Mouse (Mus musculus) adipose tissue, adult 10 weeks (tissue): ENCODE results near the gene Fignl2. TPM values are rescaled to one million over a fixed set of nuclear protein-coding genes. Genes with fewer than 3 reads are reported as not detected.

Experiments used
- polyA plus RNA-seq: library from polyadenylated mRNA; stranded (reverse); fragments of 350-450 nt; fragmentation: Illumina TruSeq; extraction: RNeasy Lipid Tissue Mini Kit (QIAGEN cat#74804); gene quantifications from one replicate; pipeline ENCODE4 v1.2.3, GENCODE M21; 2014; ENCODE audit warnings: low read depth, low replicate concordance

Gene Fignl2
- polyA plus RNA-seq, result 3.7 TPM

DNA sequence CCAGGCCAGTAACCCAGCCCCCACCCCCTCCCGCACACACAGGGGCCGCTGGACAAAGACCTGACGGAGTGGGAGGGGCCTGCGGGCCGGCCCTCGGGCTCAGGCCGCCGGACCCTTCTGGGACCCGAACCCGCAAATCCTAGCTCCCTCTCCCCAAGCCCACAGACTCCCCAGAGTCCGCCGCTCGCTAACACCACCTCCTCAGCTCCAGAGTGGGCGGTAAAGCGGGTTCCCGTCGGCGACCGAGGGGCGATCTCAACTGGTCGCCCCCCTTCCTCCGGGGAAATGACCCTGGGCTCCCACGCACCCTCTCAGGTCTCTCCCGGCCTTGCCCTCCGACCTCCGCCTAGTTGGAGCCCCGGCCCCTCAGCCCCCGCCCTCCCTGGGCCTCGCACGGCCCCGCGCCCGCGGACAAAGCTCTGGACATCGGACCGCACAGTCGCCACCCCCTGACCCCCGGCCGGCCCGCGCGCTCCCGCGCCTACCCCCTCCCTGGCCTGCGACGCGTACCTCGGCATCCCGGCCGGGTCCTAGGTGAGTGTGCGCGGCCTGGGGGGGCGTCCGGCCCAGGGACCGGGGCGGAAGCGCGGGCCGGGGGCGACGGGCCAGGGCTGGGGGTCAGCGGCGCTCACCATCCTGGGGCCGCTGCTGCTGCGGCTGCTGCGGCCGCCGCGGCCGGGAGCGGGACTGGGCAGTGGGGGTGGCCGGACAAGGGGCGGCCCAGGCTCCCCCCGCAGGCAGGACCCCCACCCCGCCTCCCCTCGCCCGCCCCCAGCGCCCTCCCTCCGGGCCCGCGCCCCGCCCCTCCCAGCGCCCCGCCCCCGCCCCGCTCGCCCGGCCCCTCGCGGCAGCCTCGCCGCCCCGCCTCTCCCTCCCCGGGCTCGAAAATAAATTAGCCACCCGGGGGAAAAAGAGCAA lies at the start of gene Fignl2:
Fignl2 (minus strand) TSS at position 755 of the 918 bp plus-strand sequence.

DNA sequence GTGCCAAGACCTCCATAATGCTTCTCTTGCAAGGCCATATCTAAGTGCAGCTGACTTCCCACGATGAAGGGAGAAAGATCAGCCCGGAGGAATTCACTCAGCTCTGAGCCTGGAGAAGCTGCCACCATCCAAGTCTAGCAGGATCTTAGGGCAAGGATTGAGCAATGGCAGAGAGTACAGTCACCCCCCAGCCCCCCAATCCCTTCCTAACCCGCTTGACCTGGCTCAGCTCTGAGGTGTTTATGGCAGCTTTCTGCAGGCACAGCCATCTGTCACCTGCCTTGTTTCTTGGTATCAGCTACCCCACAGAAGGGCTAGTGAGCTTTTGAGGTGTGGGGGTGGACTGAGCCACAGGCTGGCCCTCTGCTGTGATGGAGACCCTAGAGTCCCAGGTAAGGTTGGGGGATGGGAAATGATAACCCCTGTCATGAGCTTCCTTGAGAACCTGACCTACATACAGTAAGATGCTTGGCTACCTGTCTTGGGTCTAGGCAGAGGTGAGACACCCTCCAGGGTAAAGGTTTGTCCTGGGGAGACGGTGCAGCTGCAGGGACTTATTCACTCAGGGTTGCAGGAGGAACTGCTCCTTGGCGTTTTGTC lies 37.2 kb upstream of the Fignl2 start, which contains the start of gene Ankrd33:
Ankrd33 (plus strand) TSS at position 245 of the 600 bp plus-strand sequence.

DNA sequence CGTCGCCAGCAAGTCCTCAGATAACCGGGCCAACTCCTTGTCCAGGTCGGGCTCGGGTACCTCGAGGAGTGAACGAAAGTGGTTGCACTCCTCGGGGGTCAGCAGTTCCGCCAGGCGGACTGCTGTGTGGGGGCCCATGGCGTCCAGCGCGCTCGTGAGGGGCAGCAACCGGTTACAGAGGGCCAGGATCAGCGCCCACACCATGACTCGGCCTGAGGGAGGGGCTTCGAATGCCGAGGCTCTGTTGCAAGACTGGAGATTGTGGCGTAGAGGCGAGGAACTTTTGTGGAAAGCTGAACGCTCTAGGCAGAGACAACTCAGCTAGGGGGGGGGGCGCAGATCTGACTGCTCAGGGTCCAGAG lies 31.2 kb downstream of the Fignl2 start, which contains the start of gene Gm47841:
Gm47841 (minus strand) TSS at position 204 of the 362 bp plus-strand sequence.

Other genes with a start within 250 kb of the Fignl2 start
- 3.0 TPM for gene Scn8a, start 208.7 kb downstream of the Fignl2 start, polyA plus RNA-seq
- gene Gm47841, start 31.2 kb downstream of the Fignl2 start, polyA plus RNA-seq, result 0.72 TPM
- gene Ankrd33, start 37.2 kb upstream of the Fignl2 start, polyA plus RNA-seq, result not detected
- 26.2 TPM for gene Acvrl1, start 50.0 kb upstream of the Fignl2 start, polyA plus RNA-seq
- 25.3 TPM for gene Acvr1b, start 95.5 kb upstream of the Fignl2 start, polyA plus RNA-seq
- 4.1 TPM for gene Grasp, start 145.6 kb upstream of the Fignl2 start, polyA plus RNA-seq
- 34.9 TPM for gene Nr4a1, start 175.7 kb upstream of the Fignl2 start, polyA plus RNA-seq
- gene Atg101, start 205.7 kb upstream of the Fignl2 start, polyA plus RNA-seq, result 23.9 TPM
- 3.1 TPM for gene 6030408B16Rik, start 214.6 kb upstream of the Fignl2 start, polyA plus RNA-seq